Mouse (Mus musculus) E14TG2a.4 (cell line): ENCODE results near the gene Csk.

Experiments used
- H3K27me3 ChIP-seq: 2 replicates; pipeline ENCODE4 v1.6.1; 2014; ENCODE audit warnings: low read length, control low read depth; ENCODE audit not compliant: insufficient read depth
- H3K36me3 ChIP-seq: 2 replicates; pipeline ENCODE4 v1.6.1; 2014; ENCODE audit warnings: low read length, control low read depth; ENCODE audit not compliant: insufficient read depth
- H3K4me1 ChIP-seq: replicated peaks from 2 replicates; pipeline ENCODE4 v1.6.1; 2014; ENCODE audit warnings: low read depth, low read length, control low read depth
- H3K4me3 ChIP-seq: replicated peaks from 2 replicates; pipeline ENCODE4 v1.5.1; 2014; ENCODE audit warnings: mild to moderate bottlenecking, low read length
- H3K9me3 ChIP-seq: 2 replicates; pipeline ENCODE4 v1.6.1; 2014; ENCODE audit warnings: low read length, control low read depth
- CTCF ChIP-seq: conservative IDR thresholded peaks from 2 replicates; pipeline ENCODE4 v1.5.1; 2014; ENCODE audit warnings: low read length
- NANOG ChIP-seq: IDR thresholded peaks from 2 replicates; pipeline ENCODE4 v1.6.1; 2014; ENCODE audit warnings: borderline replicate concordance, low read length, mixed read lengths
- POU5F1 ChIP-seq: IDR thresholded peaks from 2 replicates; pipeline ENCODE4 v1.6.1; 2014; ENCODE audit warnings: low read length, borderline replicate concordance

The Csk gene

GRCm38 (mm10) chr9:57686011-57686410, 32.6 kb upstream of the Csk start:
- TF ChIP-seq CTCF (no peak), POU5F1 (no peak), NANOG (no peak)
- H3K36me3 ChIP-seq = no peaks in the 10 kb centered on the region
- H3K4me3 ChIP-seq = no peak overlapping the region
- H3K9me3 ChIP-seq = no peaks in the 10 kb centered on the region
- H3K27me3 ChIP-seq = peaks cover 22% of the 10 kb centered on the region
- 0 out of 2 replicates have a peak, but pooled peaks cover 7% of the 10 kb centered on the region for H3K4me1 ChIP-seq

GRCm38 (mm10) chr9:57683520-57683919, 30.1 kb upstream of the Csk start, which contains the start of gene Cyp1a2:
TSS of gene Cyp1a2 (minus strand) at chr9:57683703.
- H3K4me3 ChIP-seq = no peak within 1 kb of the TSS
- TF ChIP-seq POU5F1 = no peak
- TF ChIP-seq CTCF = no peak
- no peak for TF ChIP-seq NANOG
- no peaks in the 10 kb centered on the region for H3K36me3 ChIP-seq

GRCm38 (mm10) chr9:57681411-57681810, 28.0 kb upstream of the Csk start:
- Histone ChIP-seq H3K9me3 (no peaks in the 10 kb centered on the region), H3K27me3 (peaks cover 27% of the 10 kb centered on the region), H3K36me3 (no peaks in the 10 kb centered on the region), H3K4me3 (no peak overlapping the region), H3K4me1 (0 out of 2 replicates have a peak, but pooled peaks cover 7% of the 10 kb centered on the region)
- TF ChIP-seq NANOG = no peak
- no peak for TF ChIP-seq CTCF
- no peak for TF ChIP-seq POU5F1

More at GRCm38 (mm10) chr9:57683520-57683919, 30.1 kb upstream of the Csk start, which contains the start of gene Cyp1a2:
- Histone ChIP-seq H3K27me3 (peaks cover 27% of the 10 kb centered on the region), H3K9me3 (no peaks in the 10 kb centered on the region), H3K4me1 (0 out of 2 replicates have a peak, but pooled peaks cover 7% of the 10 kb centered on the region)

- TF ChIP-seq NANOG = no peak
- no peak for TF ChIP-seq POU5F1
- TF ChIP-seq CTCF = no peak
- H3K27me3 ChIP-seq = peaks cover 12% of the 10 kb centered on the region
- H3K4me1 ChIP-seq = peaks cover 7% of the 10 kb centered on the region; the same call in 1 of the 2 replicates
- no peaks in the 10 kb centered on the region for H3K9me3 ChIP-seq
- no peaks in the 10 kb centered on the region for H3K36me3 ChIP-seq
- no peak overlapping the region for H3K4me3 ChIP-seq
These were observed 18.1 kb upstream of the Csk start for GRCm38 (mm10) chr9:57671500-57671899.

- H3K36me3 ChIP-seq = no peaks in the 10 kb centered on the region
These were observed 17.6 kb upstream of the Csk start for GRCm38 (mm10) chr9:57671037-57671436.

GRCm38 (mm10) chr9:57669566-57669965, 16.1 kb upstream of the Csk start:
- Histone ChIP-seq H3K4me1 (peaks cover 9% of the 10 kb centered on the region; the same call in 1 of the 2 replicates), H3K4me3 (no peak overlapping the region), H3K9me3 (no peaks in the 10 kb centered on the region), H3K36me3 (no peaks in the 10 kb centered on the region), H3K27me3 (peaks cover 12% of the 10 kb centered on the region)
- TF ChIP-seq NANOG = no peak
- TF ChIP-seq POU5F1 = no peak
- no peak for TF ChIP-seq CTCF

More at GRCm38 (mm10) chr9:57671037-57671436, 17.6 kb upstream of the Csk start:
- Histone ChIP-seq H3K9me3 (no peaks in the 10 kb centered on the region), H3K27me3 (peaks cover 12% of the 10 kb centered on the region), H3K4me3 (no peak overlapping the region), H3K4me1 (peaks cover 9% of the 10 kb centered on the region; the same call in 1 of the 2 replicates)
- TF ChIP-seq POU5F1 = no peak
- no peak for TF ChIP-seq NANOG
- TF ChIP-seq CTCF = no peak

GRCm38 (mm10) chr9:57668277-57668676, 14.8 kb upstream of the Csk start:
- Histone ChIP-seq H3K36me3 (no peaks in the 10 kb centered on the region), H3K4me1 (peaks cover 9% of the 10 kb centered on the region; the same call in 1 of the 2 replicates), H3K9me3 (no peaks in the 10 kb centered on the region), H3K27me3 (peaks cover 12% of the 10 kb centered on the region), H3K4me3 (no peak overlapping the region)
- TF ChIP-seq POU5F1 (no peak), CTCF (no peak), NANOG (no peak)

- Histone ChIP-seq H3K4me3 (no peak overlapping the region), H3K9me3 (no peaks in the 10 kb centered on the region), H3K27me3 (peaks cover 12% of the 10 kb centered on the region), H3K4me1 (peaks cover 9% of the 10 kb centered on the region; the same call in 1 of the 2 replicates), H3K36me3 (no peaks in the 10 kb centered on the region)
- TF ChIP-seq CTCF (no peak), POU5F1 (no peak), NANOG (no peak)
These were observed 14.4 kb upstream of the Csk start for GRCm38 (mm10) chr9:57667817-57668216.

- Histone ChIP-seq H3K27me3 (peaks cover 12% of the 10 kb centered on the region), H3K36me3 (no peaks in the 10 kb centered on the region), H3K4me3 (no peak overlapping the region), H3K4me1 (peaks cover 9% of the 10 kb centered on the region; the same call in 1 of the 2 replicates), H3K9me3 (no peaks in the 10 kb centered on the region)
- TF ChIP-seq NANOG (no peak), POU5F1 (no peak)
These were observed 13.7 kb upstream of the Csk start for GRCm38 (mm10) chr9:57667136-57667535.
